Mouse (Mus musculus): ENCODE data around the gene Tmub2. TPM values are rescaled to one million over a fixed set of nuclear protein-coding genes. Genes with fewer than 3 reads are reported as not detected.
A peak's percentile ranks its signal among the peaks of the same experiment; 100 is the strongest.

Tmub2 gene
- polyA plus RNA-seq, 1 experiment from 2014 or later, result 44.9 TPM

GRCm38 (mm10) chr11:102296491-102297472, 12.1 kb downstream of the Tmub2 start, which contains the start of gene Atxn7l3:
Gene Atxn7l3, minus strand, starts transcription at chr11:102296631.
- peak; percentile 98 for DNase-seq (ENCODE audit: extremely low spot score, low spot score)
- peaks cover 33% of the 10 kb centered on the region for H3K36me3 ChIP-seq (replicated peaks)
- H3K27me3 ChIP-seq (ENCODE audit: poor library complexity, severe bottlenecking), result no peaks in the 10 kb centered on the region
- peak within 1 kb of the TSS; percentile 98 for H3K27ac ChIP-seq
- under 1% methylated on average over 85 of the region's 125 CpGs for WGBS
- peaks cover 32% of the 10 kb centered on the region for H3K4me1 ChIP-seq
- H3K9me3 ChIP-seq, result no peaks in the 10 kb centered on the region
- H3K4me3 ChIP-seq, result peak within 1 kb of the TSS; percentile 94

- Histone ChIP-seq H3K27ac (peak overlapping the region; percentile 98), H3K4me3 (peak overlapping the region; percentile 94), H3K27me3 (ENCODE audit: poor library complexity, severe bottlenecking) (no peaks in the 10 kb centered on the region), H3K4me1 (peaks cover 32% of the 10 kb centered on the region), H3K9me3 (no peaks in the 10 kb centered on the region), H3K36me3 (replicated peaks) (peaks cover 22% of the 10 kb centered on the region)
- no peak for DNase-seq (ENCODE audit: extremely low spot score, low spot score)
- 29% methylated on average over 27 of the region's 27 CpGs for WGBS
These were observed 13.1 kb downstream of the Tmub2 start for GRCm38 (mm10) chr11:102297577-102298556.

- peak; percentile 61 for DNase-seq (ENCODE audit: extremely low spot score, low spot score)
- Histone ChIP-seq H3K4me3 (no peak overlapping the region), H3K9me3 (no peaks in the 10 kb centered on the region), H3K27ac (no peak overlapping the region), H3K4me1 (peaks cover 25% of the 10 kb centered on the region), H3K36me3 (replicated peaks) (peaks cover 5% of the 10 kb centered on the region), H3K27me3 (ENCODE audit: poor library complexity, severe bottlenecking) (no peaks in the 10 kb centered on the region)
- WGBS, result 14% methylated on average over 1 of the region's 1 CpGs
These were observed 15.1 kb downstream of the Tmub2 start for GRCm38 (mm10) chr11:102299839-102300238.

GRCm38 (mm10) chr11:102304141-102304540, 19.4 kb downstream of the Tmub2 start:
- no peak for DNase-seq (ENCODE audit: extremely low spot score, low spot score)
- Histone ChIP-seq H3K4me1 (peaks cover 23% of the 10 kb centered on the region), H3K9me3 (no peaks in the 10 kb centered on the region), H3K36me3 (replicated peaks) (peaks cover 43% of the 10 kb centered on the region), H3K27ac (no peak overlapping the region), H3K4me3 (no peak overlapping the region), H3K27me3 (ENCODE audit: poor library complexity, severe bottlenecking) (no peaks in the 10 kb centered on the region)
- 43% methylated on average over 2 of the region's 2 CpGs for WGBS

GRCm38 (mm10) chr11:102305359-102305758, 20.6 kb downstream of the Tmub2 start:
- Histone ChIP-seq H3K9me3 (no peaks in the 10 kb centered on the region), H3K4me3 (no peak overlapping the region), H3K27me3 (ENCODE audit: poor library complexity, severe bottlenecking) (no peaks in the 10 kb centered on the region), H3K4me1 (peaks cover 32% of the 10 kb centered on the region), H3K36me3 (replicated peaks) (peaks cover 55% of the 10 kb centered on the region), H3K27ac (no peak overlapping the region)
- 68% methylated on average over 3 of the region's 3 CpGs for WGBS
- DNase-seq (ENCODE audit: extremely low spot score, low spot score), result no peak

GRCm38 (mm10) chr11:102308104-102308503, 23.4 kb downstream of the Tmub2 start:
- no peak overlapping the region for H3K27ac ChIP-seq
- no peak overlapping the region for H3K4me3 ChIP-seq
- DNase-seq (ENCODE audit: extremely low spot score, low spot score), result no peak
- no peaks in the 10 kb centered on the region for H3K9me3 ChIP-seq
- H3K4me1 ChIP-seq, result peaks cover 56% of the 10 kb centered on the region
- WGBS, result 78% methylated on average over 9 of the region's 9 CpGs
- no peaks in the 10 kb centered on the region for H3K27me3 ChIP-seq (ENCODE audit: poor library complexity, severe bottlenecking)
- H3K36me3 ChIP-seq (replicated peaks), result peaks cover 82% of the 10 kb centered on the region

- Histone ChIP-seq H3K4me3 (peak overlapping the region; percentile 54), H3K36me3 (replicated peaks) (peaks cover 91% of the 10 kb centered on the region), H3K27ac (peak overlapping the region; percentile 81), H3K4me1 (peaks cover 59% of the 10 kb centered on the region), H3K27me3 (ENCODE audit: poor library complexity, severe bottlenecking) (no peaks in the 10 kb centered on the region), H3K9me3 (no peaks in the 10 kb centered on the region)
- peak; percentile 98 for DNase-seq (ENCODE audit: extremely low spot score, low spot score)
- 2% methylated on average over 27 of the region's 27 CpGs for WGBS
These were observed 24.2 kb downstream of the Tmub2 start for GRCm38 (mm10) chr11:102308979-102309378.

GRCm38 (mm10) chr11:102309821-102310617, 25.3 kb downstream of the Tmub2 start:
- Histone ChIP-seq H3K36me3 (replicated peaks) (peaks cover 98% of the 10 kb centered on the region), H3K4me1 (peaks cover 62% of the 10 kb centered on the region), H3K9me3 (no peaks in the 10 kb centered on the region), H3K27ac (peak overlapping the region; percentile 81), H3K4me3 (peak overlapping the region; percentile 54), H3K27me3 (ENCODE audit: poor library complexity, severe bottlenecking) (no peaks in the 10 kb centered on the region)
- DNase-seq (ENCODE audit: extremely low spot score, low spot score), result no peak
- 88% methylated on average over 22 of the region's 22 CpGs for whole genome bisulfite sequencing

- peak overlapping the region; percentile 65; the same call in 1 of the 2 replicates for H3K27ac ChIP-seq
- no peaks in the 10 kb centered on the region for H3K27me3 ChIP-seq (ENCODE audit: poor library complexity, severe bottlenecking)
- peaks cover 66% of the 10 kb centered on the region for H3K4me1 ChIP-seq
- 43% methylated on average over 38 of the region's 38 CpGs for WGBS
- H3K36me3 ChIP-seq (replicated peaks), result peaks cover 96% of the 10 kb centered on the region
- H3K4me3 ChIP-seq, result peak overlapping the region; percentile 54
- no peak for DNase-seq (ENCODE audit: extremely low spot score, low spot score)
- H3K9me3 ChIP-seq, result no peaks in the 10 kb centered on the region
These were observed 26.3 kb downstream of the Tmub2 start for GRCm38 (mm10) chr11:102310768-102311695.

GRCm38 (mm10) chr11:102311966-102312365, 27.2 kb downstream of the Tmub2 start:
- peaks cover 70% of the 10 kb centered on the region for H3K4me1 ChIP-seq

GRCm38 (mm10) chr11:102312586-102312985, 27.9 kb downstream of the Tmub2 start:
- 86% methylated on average over 6 of the region's 6 CpGs for WGBS
- Histone ChIP-seq H3K4me1 (peaks cover 70% of the 10 kb centered on the region), H3K27me3 (ENCODE audit: poor library complexity, severe bottlenecking) (no peaks in the 10 kb centered on the region), H3K36me3 (replicated peaks) (peaks cover 80% of the 10 kb centered on the region), H3K27ac (no peak overlapping the region), H3K4me3 (no peak overlapping the region), H3K9me3 (no peaks in the 10 kb centered on the region)
- no peak for DNase-seq (ENCODE audit: extremely low spot score, low spot score)

More at GRCm38 (mm10) chr11:102311966-102312365, 27.2 kb downstream of the Tmub2 start:
- no peak for DNase-seq (ENCODE audit: extremely low spot score, low spot score)
- no peak overlapping the region for H3K4me3 ChIP-seq
- H3K9me3 ChIP-seq, result no peaks in the 10 kb centered on the region
- no peak overlapping the region for H3K27ac ChIP-seq
- 80% methylated on average over 4 of the region's 4 CpGs for WGBS
- H3K27me3 ChIP-seq (ENCODE audit: poor library complexity, severe bottlenecking), result no peaks in the 10 kb centered on the region
- H3K36me3 ChIP-seq (replicated peaks), result peaks cover 86% of the 10 kb centered on the region

Measured in forebrain, embryonic 10.5 days (tissue).